Mouse (Mus musculus) myocyte (in vitro differentiated cells): ENCODE results near the gene Zfp511.

Experiments used
- CEBPB ChIP-seq: IDR thresholded peaks from 2 replicates; pipeline ENCODE4 v1.6.1; 2011; ENCODE audit warnings: mild to moderate bottlenecking, moderate library complexity; ENCODE audit not compliant: poor library complexity, insufficient read depth, severe bottlenecking
- E2F4 ChIP-seq: IDR thresholded peaks from one replicate; pipeline ENCODE4 v1.6.1; 2011; ENCODE audit warnings: mild to moderate bottlenecking, control low read depth, moderate library complexity; ENCODE audit not compliant: insufficient read depth
- MAX ChIP-seq: IDR thresholded peaks from one replicate; pipeline ENCODE4 v1.6.1; 2011; ENCODE audit warnings: low read depth, mild to moderate bottlenecking, control low read depth
- POLR2A ChIP-seq: IDR thresholded peaks from one replicate; pipeline ENCODE4 v1.6.1; 2011; ENCODE audit warnings: low read depth, mild to moderate bottlenecking, control low read depth, moderate library complexity; ENCODE audit not compliant: insufficient read length
- POLR2AphosphoS2 ChIP-seq: IDR thresholded peaks from one replicate; pipeline ENCODE4 v1.6.1; 2011; ENCODE audit warnings: low read depth, control low read depth; ENCODE audit not compliant: insufficient read length
- REST ChIP-seq: IDR thresholded peaks from one replicate; pipeline ENCODE4 v1.6.1; 2011; ENCODE audit warnings: mild to moderate bottlenecking, control low read depth, moderate library complexity; ENCODE audit not compliant: insufficient read depth, insufficient read length
- TCF12 ChIP-seq: IDR thresholded peaks from one replicate; pipeline ENCODE4 v1.6.1; 2011; ENCODE audit warnings: mild to moderate bottlenecking, control low read depth; ENCODE audit not compliant: poor library complexity, insufficient read depth, severe bottlenecking
- USF1 ChIP-seq: IDR thresholded peaks from one replicate; pipeline ENCODE4 v1.6.1; 2011; ENCODE audit warnings: low read depth, mild to moderate bottlenecking, control low read depth, moderate library complexity

DNA sequence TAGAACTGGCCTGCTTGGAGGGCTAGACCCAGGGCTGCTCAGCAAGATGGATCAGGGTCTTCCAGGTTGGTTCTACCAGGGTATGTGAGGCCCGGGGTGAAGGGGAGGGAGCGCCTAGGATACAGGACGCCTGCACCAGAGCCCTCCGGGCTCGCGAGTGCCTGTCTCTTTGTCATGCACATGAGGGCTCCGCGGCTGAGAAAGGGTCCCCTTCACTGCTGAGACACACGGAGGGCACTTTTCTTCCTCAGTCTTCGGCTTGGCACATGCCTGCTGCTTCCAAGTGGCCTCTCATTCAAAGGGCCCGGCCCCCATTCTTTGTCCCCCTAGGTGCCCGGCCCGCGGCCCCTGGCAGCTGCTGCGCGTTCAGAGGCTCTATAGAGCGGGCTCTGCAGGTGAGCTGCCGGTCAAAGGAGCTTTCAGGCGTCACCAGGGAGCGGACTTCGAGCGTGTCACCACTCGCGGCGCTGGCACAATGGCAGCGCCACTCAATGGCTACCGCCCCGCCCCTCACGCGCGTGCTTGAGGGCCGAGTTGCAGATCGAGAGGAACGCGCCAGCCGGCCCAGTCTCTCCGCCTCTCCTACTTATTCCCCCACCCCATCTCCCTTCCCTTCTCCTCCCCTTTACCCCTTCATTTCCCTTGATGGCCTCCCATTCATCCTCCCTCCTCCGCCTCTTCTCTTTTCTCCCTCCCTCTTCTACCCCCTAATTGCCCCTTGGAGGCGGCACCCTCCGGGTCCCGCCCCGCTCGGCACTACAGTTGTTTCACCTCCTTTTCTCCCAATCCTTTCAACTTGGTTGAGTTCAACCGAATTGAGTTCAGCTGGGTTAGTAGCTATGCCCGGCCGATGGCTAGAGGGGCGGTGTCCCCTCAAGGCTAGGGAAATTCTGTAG is 25.0 kb downstream of the Zfp511 start:
- TF ChIP-seq POLR2A (no peak), POLR2AphosphoS2 (no peak), REST (no peak), TCF12 (no peak), E2F4 (no peak), MAX (no peak), CEBPB (no peak), USF1 (no peak)
